Mouse (Mus musculus): Measurements from ENCODE around the gene Cul4a. TPM values are rescaled to one million over a fixed set of nuclear protein-coding genes. Genes with fewer than 3 reads are reported as not detected.

Gene Cul4a
- polyA plus RNA-seq, 1 experiment: 48.8 TPM

DNA sequence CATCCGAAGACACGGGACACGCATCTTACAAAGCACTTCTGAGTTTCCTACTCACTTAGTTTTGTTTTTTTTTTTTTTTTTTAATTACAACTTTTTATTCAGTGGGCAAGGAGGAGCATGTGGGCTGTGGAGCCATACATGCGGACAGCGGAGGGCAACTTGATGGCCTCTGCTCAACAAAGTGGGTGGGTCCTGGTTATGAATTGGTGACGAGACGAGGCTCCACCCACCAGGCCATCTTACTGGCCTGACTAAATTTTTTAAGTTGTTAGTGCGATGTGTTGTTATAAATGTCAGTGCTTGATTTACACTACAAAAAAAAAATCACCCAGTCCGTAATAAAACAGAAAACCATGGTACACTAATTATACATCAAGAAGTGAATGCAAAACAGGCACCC lies 75.0 kb downstream of the Cul4a start:
- Histone ChIP-seq H3K4me3 (ENCODE audit: insufficient read depth, low read depth, low read length) (no peak overlapping the region), H3K27ac (replicated peaks; ENCODE audit: low read depth, low read length) (peak overlapping the region; percentile 84), H3K4me1 (ENCODE audit: control insufficient read depth, insufficient read depth, insufficient read length, low read length) (peaks cover 6% of the 10 kb centered on the region)

GRCm38 (mm10) chr8:13180911-13181690 lies 75.7 kb downstream of the Cul4a start:
- Histone ChIP-seq H3K4me3 (ENCODE audit: insufficient read depth, low read depth, low read length) (no peak overlapping the region), H3K27ac (replicated peaks; ENCODE audit: low read depth, low read length) (peak overlapping the region; percentile 84), H3K4me1 (ENCODE audit: control insufficient read depth, insufficient read depth, insufficient read length, low read length) (peaks cover 6% of the 10 kb centered on the region)

- Histone ChIP-seq H3K27ac (replicated peaks; ENCODE audit: low read depth, low read length) (peak overlapping the region; percentile 59), H3K4me3 (ENCODE audit: insufficient read depth, low read depth, low read length) (no peak overlapping the region)
Observed at GRCm38 (mm10) chr8:13181691-13181976, 76.2 kb downstream of the Cul4a start.

DNA sequence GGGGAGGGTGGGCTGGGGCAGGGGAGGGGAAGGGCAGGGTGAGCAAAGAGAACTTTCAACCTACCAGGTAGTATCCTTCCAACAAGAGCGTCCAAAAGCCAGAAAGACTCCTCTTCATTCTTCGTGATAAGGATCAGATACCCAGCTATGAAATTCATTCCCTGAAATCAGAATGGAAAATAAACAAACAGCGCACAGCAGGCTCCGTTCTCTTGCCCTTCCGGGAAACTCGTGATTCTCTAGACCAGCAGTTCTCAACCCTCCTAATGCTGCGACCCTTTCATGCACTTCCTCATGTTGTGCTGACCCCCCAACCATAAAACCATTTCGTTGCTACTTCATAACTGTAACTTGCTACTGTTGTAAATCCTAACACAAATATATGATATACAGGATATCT lies 81.4 kb downstream of the Cul4a start:
- H3K4me3 ChIP-seq (ENCODE audit: insufficient read depth, low read depth, low read length): no peak overlapping the region
- H3K27ac ChIP-seq (replicated peaks; ENCODE audit: low read depth, low read length): no peak overlapping the region
- H3K4me1 ChIP-seq (ENCODE audit: control insufficient read depth, insufficient read depth, insufficient read length, low read length): peaks cover under 1% of the 10 kb centered on the region

More at GRCm38 (mm10) chr8:13181691-13181976, 76.2 kb downstream of the Cul4a start:
- peaks cover 6% of the 10 kb centered on the region for H3K4me1 ChIP-seq (ENCODE audit: control insufficient read depth, insufficient read depth, insufficient read length, low read length)

GRCm38 (mm10) chr8:13187229-13187628 lies 81.8 kb downstream of the Cul4a start:
- Histone ChIP-seq H3K27ac (replicated peaks; ENCODE audit: low read depth, low read length) (no peak overlapping the region), H3K4me3 (ENCODE audit: insufficient read depth, low read depth, low read length) (no peak overlapping the region), H3K4me1 (ENCODE audit: control insufficient read depth, insufficient read depth, insufficient read length, low read length) (no peaks in the 10 kb centered on the region; the same call in 1 of the 2 replicates)

DNA sequence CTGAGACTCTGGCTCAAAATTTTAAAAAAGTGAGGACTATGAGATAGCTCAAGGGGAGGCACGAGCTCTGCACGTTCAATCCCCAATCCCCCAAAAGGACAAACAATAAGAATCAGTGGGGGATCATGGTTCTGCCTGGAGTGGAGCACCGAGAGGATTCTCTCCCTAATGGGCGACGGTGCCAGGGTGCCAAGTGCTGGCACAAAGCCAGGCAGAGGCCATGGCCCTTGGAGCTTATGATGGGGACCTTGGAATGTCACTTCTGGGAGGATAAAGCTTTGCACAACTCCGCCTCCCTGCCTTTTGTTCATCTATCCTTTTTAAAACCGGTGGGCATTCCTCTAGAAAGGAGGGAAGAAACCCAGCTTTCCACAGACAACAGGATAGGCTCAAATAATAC lies 82.2 kb downstream of the Cul4a start:
- no peaks in the 10 kb centered on the region for H3K4me1 ChIP-seq (ENCODE audit: control insufficient read depth, insufficient read depth, insufficient read length, low read length)
- no peak overlapping the region for H3K4me3 ChIP-seq (ENCODE audit: insufficient read depth, low read depth, low read length)
- H3K27ac ChIP-seq (replicated peaks; ENCODE audit: low read depth, low read length): no peak overlapping the region

- H3K27ac ChIP-seq (replicated peaks; ENCODE audit: low read depth, low read length): no peak overlapping the region
Observed at GRCm38 (mm10) chr8:13188052-13188555, 82.7 kb downstream of the Cul4a start.

DNA sequence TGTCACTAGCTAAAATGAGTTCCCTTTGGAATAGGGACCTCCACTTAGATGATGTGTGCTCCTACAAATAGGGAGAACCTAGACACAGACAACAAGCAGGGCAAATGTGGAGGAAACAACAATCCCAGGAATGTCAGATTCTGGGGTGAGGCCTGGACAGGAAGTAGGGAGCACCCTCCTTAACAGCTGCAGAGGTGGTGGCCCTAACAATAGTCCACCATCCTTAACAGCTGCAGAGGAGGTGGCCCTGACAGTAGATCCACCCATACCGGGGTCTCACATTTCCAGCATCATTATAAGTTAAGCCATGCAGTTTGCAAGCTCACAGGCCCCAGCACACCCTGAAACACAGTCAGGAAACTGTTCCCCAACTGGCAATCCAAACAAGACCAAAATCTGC lies 83.4 kb downstream of the Cul4a start:
- Histone ChIP-seq H3K27ac (replicated peaks; ENCODE audit: low read depth, low read length) (no peak overlapping the region), H3K4me3 (ENCODE audit: insufficient read depth, low read depth, low read length) (no peak overlapping the region)

More at GRCm38 (mm10) chr8:13188052-13188555, 82.7 kb downstream of the Cul4a start:
- H3K4me1 ChIP-seq (ENCODE audit: control insufficient read depth, insufficient read depth, insufficient read length, low read length): no peaks in the 10 kb centered on the region
- no peak overlapping the region for H3K4me3 ChIP-seq (ENCODE audit: insufficient read depth, low read depth, low read length)

DNA sequence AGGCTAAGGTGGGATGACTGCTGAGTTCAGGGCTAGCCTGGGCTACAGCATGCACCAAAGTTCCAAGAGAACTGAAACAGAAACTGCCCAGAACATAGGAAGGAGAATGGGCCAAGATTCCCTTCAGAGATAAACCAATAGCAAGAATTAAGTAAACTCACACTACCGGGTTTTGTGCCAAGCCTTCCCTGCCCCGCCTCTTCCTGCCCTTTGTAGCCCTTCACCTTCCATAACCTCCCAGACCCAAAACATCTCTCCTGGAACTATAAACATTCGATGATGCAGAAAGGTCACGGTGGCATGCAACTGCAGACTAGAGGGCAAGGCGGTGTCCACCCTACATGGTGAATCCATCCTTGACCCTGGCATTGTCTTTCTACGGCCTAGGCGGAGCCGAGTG lies 84.8 kb downstream of the Cul4a start:
- no peak overlapping the region for H3K4me3 ChIP-seq (ENCODE audit: insufficient read depth, low read depth, low read length)
- no peak overlapping the region for H3K27ac ChIP-seq (replicated peaks; ENCODE audit: low read depth, low read length)
- H3K4me1 ChIP-seq (ENCODE audit: control insufficient read depth, insufficient read depth, insufficient read length, low read length): no peaks in the 10 kb centered on the region

More for the DNA sequence above, 83.4 kb downstream of the Cul4a start:
- H3K4me1 ChIP-seq (ENCODE audit: control insufficient read depth, insufficient read depth, insufficient read length, low read length): no peaks in the 10 kb centered on the region

DNA sequence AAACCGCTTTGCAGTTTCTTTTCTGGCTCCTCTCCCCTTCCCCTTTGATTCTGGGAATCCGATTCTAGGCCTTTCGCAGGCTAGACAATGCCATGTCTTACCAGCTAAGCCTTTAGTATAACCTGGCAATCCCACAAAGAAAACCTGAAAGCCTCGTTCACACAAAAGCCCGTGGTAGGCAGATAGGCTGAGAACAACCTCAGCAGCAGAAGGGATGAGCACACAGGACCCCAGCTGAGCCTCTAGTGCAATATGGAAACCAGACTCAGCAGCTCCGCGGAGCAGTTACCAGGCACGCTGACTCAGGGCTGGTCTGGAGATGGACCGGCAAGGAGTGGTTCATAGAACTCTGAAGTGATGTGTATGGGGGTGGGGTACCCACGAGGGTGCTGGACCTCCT lies 89.4 kb downstream of the Cul4a start:
- 0 out of 2 replicates have a peak, but pooled peaks cover 3% of the 10 kb centered on the region for H3K4me1 ChIP-seq (ENCODE audit: control insufficient read depth, insufficient read depth, insufficient read length, low read length)
- H3K27ac ChIP-seq (replicated peaks; ENCODE audit: low read depth, low read length): no peak overlapping the region
- H3K4me3 ChIP-seq (ENCODE audit: insufficient read depth, low read depth, low read length): no peak overlapping the region

DNA sequence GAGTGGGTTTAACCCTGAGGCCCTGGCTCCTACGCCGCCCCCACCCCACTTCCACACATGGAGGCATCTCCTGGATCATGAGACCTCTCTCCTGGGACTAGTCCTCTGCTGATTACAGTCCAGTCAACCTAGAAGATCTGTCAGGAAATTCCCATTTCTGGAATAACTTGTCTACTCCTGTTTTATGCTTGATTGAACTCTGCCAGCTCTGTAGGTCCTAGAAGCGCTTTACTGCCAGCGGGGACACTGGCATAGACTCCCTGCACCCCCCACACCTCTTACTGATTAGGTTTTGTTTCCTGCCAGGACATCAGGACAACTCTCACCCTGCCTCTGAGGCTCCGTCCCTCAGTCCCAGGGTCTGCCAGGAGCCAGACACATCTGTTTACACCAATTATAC lies 92.1 kb downstream of the Cul4a start:
- Histone ChIP-seq H3K4me3 (ENCODE audit: insufficient read depth, low read depth, low read length) (no peak overlapping the region), H3K4me1 (ENCODE audit: control insufficient read depth, insufficient read depth, insufficient read length, low read length) (0 out of 2 replicates have a peak, but pooled peaks cover 3% of the 10 kb centered on the region), H3K27ac (replicated peaks; ENCODE audit: low read depth, low read length) (no peak overlapping the region)

Other genes with a start within 250 kb of the Cul4a start
- gene Mcf2l, start 231.8 kb upstream of the Cul4a start, polyA plus RNA-seq (2012; ENCODE audit: insufficient read depth, insufficient read length, missing spikeins): 7.2 and 10.0 TPM in 2 replicates
- not detected in 2 replicates for gene F7, start 79.6 kb upstream of the Cul4a start, polyA plus RNA-seq (2012; ENCODE audit: insufficient read depth, insufficient read length, missing spikeins)
- not detected in 2 replicates for gene F10, start 68.3 kb upstream of the Cul4a start, polyA plus RNA-seq (2012; ENCODE audit: insufficient read depth, insufficient read length, missing spikeins)
- not detected in 2 replicates for gene Proz, start 44.7 kb upstream of the Cul4a start, polyA plus RNA-seq (2012; ENCODE audit: insufficient read depth, insufficient read length, missing spikeins)
- 10.8 and 12.3 TPM in 2 replicates for gene Pcid2, start 162 bp upstream of the Cul4a start, polyA plus RNA-seq (2012; ENCODE audit: insufficient read depth, insufficient read length, missing spikeins)
- 398 and 413 TPM in 2 replicates for gene Lamp1, start 53.5 kb downstream of the Cul4a start, polyA plus RNA-seq (2012; ENCODE audit: insufficient read depth, insufficient read length, missing spikeins)
- 33.7 and 45.2 TPM in 2 replicates for gene Grtp1, start 95.0 kb downstream of the Cul4a start, polyA plus RNA-seq (2012; ENCODE audit: insufficient read depth, insufficient read length, missing spikeins)
- 15.6 and 22.8 TPM in 2 replicates for gene Adprhl1, start 148.5 kb downstream of the Cul4a start, polyA plus RNA-seq (2012; ENCODE audit: insufficient read depth, insufficient read length, missing spikeins)
- gene Dcun1d2, start 182.5 kb downstream of the Cul4a start, polyA plus RNA-seq (2012; ENCODE audit: insufficient read depth, insufficient read length, missing spikeins): 21.1 and 24.8 TPM in 2 replicates
- gene Tmco3, start 182.6 kb downstream of the Cul4a start, polyA plus RNA-seq (2012; ENCODE audit: insufficient read depth, insufficient read length, missing spikeins): 22.9 and 25.9 TPM in 2 replicates
- 32.5 and 34.6 TPM in 2 replicates for gene Tfdp1, start 233.1 kb downstream of the Cul4a start, polyA plus RNA-seq (2012; ENCODE audit: insufficient read depth, insufficient read length, missing spikeins)

Measured in brown adipose tissue, adult 24 weeks (tissue).